Mouse (Mus musculus): ENCODE data around the gene Tuba1b.
"Not testable (repeated sequence)": the region's sequence is repeated elsewhere in the genome, so short reads cannot be mapped to it uniquely, and the experiment has no call there.

The Tuba1b gene

GRCm38 (mm10) chr15:98953401-98954356 lies 19.3 kb upstream of the Tuba1b start, which contains the start of the genes Gm49450 and Tuba1a:
Gm49450 (minus strand) TSS chr15:98953551.
Tuba1a (minus strand) TSS chr15:98953703.
- DNase-seq: peak; percentile 96 to 98

- DNase-seq: peak; percentile 74 to 83
Measured at GRCm38 (mm10) chr15:98952751-98953400, 18.5 kb upstream of the Tuba1b start.

DNA sequence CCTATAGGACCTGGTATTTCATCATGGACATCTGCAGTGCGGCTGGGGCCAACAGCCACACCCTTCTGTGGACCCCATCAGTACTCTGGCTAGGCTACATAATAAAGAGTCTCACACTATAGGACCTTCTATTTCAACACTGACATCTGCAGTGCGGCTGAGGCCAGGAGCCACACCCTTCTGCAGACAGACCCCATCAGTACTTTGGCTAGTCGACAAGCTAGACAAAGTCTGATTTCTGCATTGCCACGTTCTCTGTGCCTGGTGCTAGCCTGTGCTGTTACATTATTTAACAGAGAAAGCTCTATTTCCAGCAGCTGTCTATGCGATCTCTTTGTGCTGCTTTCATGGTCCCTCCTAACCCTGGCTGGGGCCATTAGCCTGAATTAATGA lies 17.7 kb upstream of the Tuba1b start:
- DNase-seq: no peak

DNA sequence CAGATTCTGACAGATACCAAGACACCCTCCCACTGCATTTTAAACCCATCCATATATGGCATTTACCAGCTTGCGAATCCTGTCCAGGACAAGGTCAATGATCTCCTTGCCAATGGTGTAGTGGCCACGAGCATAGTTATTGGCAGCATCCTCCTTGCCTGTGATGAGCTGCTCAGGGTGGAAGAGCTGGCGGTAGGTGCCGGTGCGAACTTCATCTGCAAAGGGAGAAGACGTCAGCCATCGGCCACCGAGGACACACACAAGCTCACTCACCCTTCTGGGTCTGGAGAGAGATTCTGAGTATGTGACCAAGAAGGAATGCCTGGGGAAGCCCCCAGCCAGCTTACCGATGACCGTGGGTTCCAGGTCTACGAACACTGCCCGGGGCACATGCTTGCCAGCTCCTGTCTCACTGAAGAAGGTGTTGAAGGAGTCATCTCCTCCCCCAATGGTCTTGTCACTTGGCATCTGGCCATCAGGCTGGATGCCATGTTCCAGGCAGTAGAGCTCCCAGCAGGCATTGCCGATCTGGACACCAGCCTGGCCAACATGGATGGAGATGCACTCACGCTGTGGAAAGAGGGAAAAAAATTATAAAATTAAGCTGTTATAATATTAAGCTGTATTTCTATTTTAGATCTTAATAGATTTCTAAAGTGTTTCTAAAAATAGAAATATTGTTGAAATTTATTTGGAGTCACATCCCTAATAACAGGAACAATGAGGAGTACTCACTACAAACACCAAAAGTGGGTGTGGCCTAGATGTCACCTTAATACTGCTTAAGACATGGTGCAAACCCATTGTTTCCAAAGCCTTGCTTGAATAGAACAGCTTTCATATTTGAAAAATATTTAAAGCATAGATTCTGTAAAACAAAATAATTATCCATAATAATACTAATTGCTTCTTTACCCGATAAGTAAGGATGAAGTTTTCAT lies 17.0 kb upstream of the Tuba1b start:
- not testable (repeated sequence) for DNase-seq

- no peak for DNase-seq
Measured at GRCm38 (mm10) chr15:98949607-98949892, 15.2 kb upstream of the Tuba1b start.

DNA sequence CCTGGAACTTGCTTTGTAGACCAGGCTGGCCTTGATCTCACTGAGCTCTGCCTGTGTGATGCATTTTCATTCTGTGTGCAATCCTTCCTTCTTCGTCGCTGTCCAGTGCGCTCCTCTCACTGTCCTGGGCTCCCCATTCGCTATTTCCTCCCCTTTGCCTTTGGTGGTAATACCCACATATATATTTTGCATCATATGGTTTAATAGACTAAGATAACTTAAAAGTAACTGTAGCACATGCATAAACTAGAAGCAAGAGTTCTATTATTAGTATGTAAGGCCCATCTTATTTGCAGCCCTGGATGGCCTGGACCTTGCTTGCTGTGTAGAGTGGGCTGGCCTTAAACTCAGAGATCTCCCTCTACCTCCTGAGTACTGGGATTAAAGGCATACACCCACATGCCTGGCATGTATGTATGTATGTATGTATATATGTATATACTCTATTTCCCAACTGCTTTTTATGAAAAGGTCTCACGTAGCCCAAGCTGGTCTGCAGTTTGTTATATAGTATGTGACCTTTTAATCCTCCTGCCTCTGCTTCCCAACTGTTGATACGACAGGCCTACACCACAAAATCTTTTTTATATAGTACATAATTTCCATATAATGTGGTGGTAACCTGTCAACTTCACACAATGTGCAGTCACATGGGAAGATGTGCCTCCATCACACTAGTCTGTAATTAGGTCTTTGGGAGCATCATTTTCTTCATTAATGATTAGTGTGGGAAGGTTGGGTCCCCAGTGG lies 14.7 kb upstream of the Tuba1b start:
- DNase-seq: no peak

DNA sequence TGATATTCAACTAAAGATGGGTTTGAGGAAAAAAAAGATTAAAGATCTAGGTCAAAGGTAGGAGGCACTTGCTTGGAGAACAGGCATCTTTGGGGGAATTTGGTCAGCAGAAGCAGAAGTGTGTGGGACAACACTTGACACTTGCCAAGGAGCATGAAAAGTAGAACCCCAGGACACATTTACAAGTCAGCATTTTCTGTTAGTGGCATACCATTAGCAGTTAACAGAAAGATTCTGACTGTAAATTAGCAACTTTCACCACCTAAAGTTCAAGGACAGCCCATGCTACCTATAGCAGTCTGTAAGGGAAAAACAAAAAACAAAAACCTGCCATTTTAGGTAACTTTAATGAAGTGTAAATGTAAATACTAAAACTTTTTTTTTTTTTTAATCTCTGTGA lies 14.0 kb upstream of the Tuba1b start:
- DNase-seq: no peak

- DNase-seq: no peak
Measured at GRCm38 (mm10) chr15:98947884-98948283, 13.5 kb upstream of the Tuba1b start.

DNA sequence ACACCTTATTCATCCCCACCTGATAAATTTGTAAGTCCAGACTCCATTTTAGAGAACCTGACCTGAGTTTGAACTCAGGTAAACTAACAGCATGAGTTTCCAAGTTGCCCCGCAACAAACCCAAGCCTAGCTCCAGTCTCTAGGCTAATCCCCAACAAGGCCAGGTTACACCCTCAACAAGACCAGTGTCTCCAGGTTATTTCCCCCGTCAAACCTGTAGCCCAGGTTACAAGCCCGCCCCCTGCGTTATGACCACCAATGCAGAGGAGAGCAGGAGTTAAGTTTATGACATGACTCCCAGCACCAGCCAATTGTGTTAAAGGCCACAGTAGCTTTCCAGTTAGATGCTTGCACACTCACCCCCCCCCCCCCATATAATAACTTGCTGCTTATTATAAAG lies 8.8 kb upstream of the Tuba1b start:
- no peak for DNase-seq

DNA sequence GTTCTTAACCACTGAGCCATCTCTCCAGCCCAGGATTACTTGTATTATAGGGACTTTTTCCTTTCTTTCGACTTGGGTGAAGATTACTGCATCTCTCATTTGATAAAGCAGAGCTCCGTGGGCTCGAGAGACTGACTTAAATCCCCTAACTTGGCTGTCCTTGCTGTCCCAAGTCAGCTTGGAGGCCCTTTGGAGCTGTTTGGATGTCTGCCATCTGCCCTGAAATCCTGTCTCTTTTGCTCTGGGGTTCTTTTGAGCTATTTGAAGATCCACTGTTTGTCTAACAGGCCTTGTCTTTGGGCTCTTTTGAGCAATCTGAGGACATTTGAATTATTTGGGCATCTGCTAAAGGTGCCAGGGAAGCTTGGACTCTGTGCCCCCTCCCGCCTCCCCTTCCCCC lies 7.7 kb upstream of the Tuba1b start:
- DNase-seq: no peak

DNA sequence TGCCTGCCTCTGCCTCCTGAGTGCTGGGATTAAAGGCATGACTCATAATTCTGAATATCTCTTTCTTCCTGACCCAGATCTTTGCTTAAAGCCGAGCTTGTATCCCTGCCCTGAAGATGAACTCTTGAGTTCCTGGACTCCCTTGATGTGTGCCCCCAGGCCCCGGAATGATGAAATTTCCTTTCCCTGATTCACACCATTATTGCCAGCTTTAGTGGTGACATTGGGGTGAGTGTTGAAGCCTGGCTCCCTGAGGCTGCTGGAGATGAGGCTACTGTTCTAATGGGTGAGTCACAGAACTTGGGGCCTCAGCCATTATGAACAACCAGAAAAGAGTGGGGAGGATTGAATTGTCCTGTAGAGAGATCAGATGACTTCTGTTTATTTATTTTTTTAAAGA lies 7.2 kb upstream of the Tuba1b start:
- no peak for DNase-seq

- DNase-seq: no peak
Measured at GRCm38 (mm10) chr15:98940816-98941215, 6.5 kb upstream of the Tuba1b start.

GRCm38 (mm10) chr15:98933833-98934216 lies 540 bp downstream of the Tuba1b start:
- peak; percentile 87 to 92 for DNase-seq

DNA sequence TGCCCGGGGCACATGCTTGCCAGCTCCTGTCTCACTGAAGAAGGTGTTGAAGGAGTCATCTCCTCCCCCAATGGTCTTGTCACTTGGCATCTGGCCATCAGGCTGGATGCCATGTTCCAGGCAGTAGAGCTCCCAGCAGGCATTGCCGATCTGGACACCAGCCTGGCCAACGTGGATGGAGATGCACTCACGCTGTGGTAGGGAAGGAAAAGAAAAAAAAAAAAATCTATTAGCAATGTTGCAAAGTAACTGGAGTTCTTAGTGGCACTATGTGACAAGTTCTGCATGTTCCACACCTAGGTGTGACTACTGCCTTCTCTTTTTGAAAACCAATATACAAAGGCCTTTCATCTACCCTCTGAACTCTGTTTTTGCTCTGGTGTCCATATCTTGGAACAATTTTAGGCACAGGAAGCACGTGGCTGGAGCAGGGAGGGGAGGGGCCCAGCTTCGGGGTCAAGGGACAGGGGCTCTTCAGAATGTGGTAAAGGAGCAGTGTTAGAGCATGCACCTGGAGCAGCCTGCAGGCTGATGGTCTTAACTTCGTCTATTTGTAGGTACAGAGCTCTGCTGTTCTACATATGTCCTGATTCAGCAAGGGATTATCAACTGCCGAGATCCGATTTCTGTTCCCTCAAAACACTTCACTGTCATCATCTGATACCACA lies 1.2 kb downstream of the Tuba1b start:
- peak in 1 of 2 experiments; percentile 36 for DNase-seq

DNA sequence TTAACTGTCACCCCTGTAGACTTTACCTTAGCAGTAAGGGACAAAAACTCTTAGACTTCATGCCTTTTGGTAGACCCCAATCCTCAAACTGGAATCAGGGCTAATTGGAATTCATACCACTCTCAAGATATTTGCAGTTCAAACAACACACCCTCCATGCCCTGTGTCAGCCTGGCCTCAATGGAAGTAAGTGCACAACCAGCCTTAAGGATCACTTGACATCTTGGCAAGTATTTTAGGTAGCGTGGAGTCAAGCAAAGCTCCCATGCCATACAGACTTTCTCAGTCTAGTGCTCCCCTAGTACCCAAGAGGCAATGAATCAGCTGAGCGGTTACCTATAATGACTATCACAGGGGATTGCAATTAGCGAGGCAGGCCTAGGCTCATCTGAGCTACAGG lies 3.4 kb downstream of the Tuba1b start:
- DNase-seq: no peak

GRCm38 (mm10) chr15:98930017-98930734 lies 4.2 kb downstream of the Tuba1b start:
- no peak for DNase-seq

GRCm38 (mm10) chr15:98928598-98929240 lies 5.6 kb downstream of the Tuba1b start:
- DNase-seq: no peak

- DNase-seq: no peak
Measured at GRCm38 (mm10) chr15:98927566-98927965, 6.8 kb downstream of the Tuba1b start.

- no peak for DNase-seq
Measured at GRCm38 (mm10) chr15:98924682-98925081, 9.7 kb downstream of the Tuba1b start.

DNA sequence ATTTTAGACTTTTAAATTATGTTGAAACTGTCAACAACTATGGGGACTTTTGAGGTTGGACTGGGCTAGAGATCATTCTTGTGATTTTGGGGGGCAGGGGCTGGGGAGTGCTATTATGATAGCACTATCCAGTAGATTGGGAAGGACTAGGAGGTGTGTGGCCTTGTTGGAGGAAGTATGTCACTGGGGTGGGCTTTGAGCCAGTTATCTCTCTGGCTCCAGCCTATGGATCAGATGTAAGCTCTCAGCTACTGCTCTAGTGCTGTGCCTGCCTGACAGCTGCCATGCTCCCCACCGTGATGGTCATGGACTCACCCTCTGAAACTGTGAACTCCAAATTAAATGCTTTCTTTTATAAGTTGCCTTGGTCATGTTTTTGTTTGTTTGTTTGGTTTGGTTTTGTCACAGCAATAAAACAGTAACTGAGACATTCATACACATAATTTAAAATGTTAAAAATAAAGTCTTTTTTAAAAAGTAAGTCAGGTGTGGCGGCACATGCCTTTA lies 11.3 kb downstream of the Tuba1b start:
- no peak for DNase-seq

Measured in thymus, adult 18-20 months (tissue).